Mouse (Mus musculus) cerebellum, adult (tissue): Measurements from ENCODE around the gene Pgap3.
A peak's percentile ranks its signal among the peaks of the same experiment; 100 is the strongest.

Source experiments
- ATAC-seq: cut with Nextera tagmentation; 2 replicates; pipeline ENCODE4 v1.9.2; 2017; ENCODE audit warnings: mild to moderate bottlenecking, moderate library complexity, mixed read lengths; ENCODE audit not compliant: insufficient number of reproducible peaks, low FRiP score, low TSS enrichment

Gene Pgap3

DNA sequence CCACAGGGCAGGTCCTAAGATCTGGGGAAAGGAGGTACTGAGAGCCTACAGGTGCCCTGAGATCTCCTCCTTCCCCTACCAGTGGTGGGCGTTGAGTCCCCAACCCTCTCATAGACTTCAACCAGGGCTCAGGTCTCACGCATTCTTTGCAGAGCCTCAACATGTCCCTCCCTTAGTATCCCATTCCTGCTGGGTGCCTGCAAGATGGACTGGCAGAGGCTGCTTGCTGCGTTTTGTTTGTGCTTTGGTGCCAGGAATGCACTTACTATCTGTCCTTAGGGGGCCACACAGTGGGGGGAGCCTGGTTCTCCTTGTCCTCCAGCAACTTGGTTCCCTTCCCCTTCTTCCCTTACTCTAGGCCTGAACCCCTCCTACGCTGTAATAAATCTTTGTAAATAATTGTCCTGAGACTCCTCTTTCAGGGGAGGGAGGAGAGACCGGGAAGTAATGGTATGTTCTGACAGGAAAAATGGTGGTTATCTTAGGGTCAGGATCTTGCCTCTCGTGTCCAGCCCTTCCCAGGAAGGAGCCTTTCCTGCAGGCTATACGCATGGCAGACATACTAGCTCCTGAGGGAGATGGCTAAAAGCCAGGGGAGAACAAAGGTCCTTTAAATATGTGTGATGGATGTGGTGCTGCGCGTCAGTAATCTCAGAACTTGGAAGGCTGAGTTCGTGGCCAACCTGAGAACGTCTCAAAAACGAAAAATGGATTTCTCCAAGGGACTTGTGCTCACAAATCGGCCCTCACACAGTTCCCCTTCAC, 42.7 kb downstream of the Pgap3 start:
- no peak for ATAC-seq

DNA sequence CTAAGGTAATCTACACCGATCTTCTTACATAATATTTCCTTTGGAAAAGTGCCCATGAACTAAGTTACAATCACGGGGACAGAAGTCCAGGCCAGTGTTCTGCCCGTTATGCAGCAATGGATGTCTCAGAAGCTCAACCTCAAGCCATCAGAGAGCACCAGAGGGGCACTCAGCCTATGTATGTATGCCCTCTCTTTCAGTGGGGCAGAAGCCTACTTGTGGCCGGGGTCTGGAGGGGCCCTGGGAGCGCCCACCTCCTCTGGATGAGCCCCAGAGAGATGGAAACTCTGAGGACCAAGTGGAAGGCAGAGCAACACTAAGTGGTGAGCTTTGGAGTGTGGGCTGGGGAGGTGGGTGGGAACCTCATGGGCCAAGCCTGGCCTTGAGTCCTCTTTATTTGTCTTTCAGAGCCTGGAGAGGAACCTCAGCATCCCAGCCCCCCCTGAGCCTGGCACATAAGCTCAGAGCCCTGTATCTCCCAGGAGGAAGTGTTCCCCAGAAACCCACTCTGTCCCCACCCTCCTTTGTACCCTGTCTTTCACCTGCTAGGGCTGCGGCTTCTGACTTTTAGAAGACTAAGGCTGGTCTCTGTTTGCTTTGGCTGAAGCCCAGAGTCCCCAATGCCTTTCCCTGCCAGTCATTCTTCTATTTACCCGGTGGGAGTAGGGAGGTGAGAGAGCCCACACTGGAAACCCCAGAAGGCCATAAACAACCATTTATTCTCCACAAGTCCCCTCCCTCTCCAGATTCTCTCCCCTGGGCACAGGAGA, 43.5 kb downstream of the Pgap3 start:
- no peak for ATAC-seq

DNA sequence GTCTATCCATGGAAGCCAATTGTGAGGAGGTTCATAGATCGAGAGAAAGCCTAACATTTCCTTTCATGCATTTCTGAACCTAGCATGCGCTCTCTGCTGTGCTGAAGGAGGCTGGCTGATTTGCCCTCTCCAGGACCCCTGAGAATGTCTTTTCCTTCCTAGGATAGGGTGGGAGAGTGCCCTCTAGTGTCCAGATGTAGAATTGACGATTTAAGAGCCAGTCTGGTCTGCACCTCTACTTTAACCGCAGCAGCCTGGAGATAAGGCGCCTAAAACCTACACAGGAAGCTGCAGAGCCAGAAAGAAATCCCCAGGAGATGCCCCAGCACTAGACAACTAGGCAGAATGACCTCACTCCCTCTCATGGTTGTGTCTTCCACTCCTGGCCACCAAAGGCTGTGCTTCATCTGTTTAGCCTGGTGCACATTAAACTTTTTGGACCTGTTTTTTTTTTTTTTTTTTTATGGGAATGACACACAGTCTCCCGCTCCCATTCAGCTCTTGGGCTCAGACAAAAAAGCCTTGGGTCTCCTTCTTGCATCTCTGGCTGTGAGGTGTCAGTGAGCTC, 44.5 kb downstream of the Pgap3 start:
- ATAC-seq, result no peak

DNA sequence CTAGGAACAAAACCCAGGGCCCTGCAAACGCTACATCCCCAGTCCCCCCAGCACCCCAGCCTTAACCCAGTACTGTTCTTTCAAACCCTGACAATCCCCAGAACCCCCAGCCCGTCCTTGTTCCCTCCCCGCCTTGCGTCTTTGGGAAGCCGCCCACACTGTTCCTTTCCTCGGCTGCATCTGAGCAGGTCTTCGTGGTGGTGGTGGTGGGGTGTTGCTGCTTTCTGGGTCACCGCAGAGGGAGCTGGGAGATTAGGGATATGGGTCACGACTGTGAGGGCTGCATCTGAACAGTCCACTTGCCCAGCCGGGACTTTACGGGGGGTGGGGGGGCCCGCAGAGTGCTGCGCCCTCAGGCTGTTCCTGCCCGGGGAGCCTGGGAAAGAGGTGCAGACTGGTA, 45.8 kb downstream of the Pgap3 start:
- no peak for ATAC-seq

DNA sequence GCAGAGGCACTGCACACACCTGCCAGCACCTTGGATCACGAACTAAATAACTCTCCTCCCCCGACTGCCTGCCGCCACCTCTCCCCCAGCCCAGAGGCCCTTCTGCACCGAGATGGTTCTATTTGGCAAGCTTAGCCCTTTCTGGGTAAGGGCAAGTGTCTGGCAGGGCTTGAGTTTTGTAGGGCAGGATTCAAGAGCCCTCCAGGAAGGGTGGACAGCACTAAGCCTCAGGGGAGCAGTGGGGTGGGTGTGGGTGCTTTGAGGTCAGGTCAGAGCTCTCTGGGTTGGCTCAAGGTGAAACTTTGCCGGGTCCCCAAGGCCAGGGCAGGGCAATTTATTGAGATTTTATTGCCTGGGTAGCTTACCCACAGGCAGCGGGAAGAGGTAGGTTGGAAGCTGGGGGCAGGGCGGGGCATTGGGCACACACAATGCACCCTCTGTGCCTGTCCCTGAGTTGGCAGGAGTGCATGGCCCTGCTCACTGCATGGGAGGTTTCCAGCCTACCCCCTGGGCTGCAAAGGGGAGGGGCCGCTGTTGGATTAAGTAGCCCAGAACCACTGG, 46.6 kb downstream of the Pgap3 start:
- no peak for ATAC-seq

DNA sequence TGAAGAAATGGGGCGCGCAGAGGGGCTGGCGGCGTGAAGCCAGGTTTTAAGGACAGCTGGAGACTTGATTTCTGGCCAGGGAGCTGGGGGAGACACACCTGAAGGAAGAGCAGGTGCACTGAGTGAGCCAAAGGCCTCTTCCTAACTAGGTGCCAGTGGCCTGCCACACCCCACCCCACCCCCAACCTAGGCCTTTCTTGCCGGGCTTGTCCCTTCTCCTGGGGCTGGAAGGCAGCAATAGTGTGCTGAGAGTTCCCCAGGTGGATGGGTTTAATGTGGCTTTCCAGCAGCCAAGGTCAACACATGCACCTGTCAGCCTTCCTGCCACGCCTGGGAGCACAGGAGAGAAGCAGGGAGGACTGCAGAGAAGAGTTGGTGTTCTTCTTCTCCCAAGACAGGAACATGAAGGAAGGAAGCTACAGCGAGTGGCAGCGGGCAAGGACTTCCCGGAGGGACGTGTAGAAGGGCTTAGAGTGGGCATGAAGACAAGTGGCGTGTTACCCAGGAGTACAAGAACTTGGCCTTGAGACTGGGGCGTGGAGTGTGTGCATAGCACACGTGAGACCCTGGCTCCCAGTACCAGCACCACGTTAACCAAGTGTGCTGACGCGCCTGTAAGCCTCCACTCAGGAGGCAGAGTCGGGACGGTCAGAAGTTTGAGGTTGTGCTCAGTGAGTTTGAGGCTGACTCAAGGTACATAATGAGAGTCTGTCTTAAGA, 47.9 kb downstream of the Pgap3 start:
- ATAC-seq, result no peak

DNA sequence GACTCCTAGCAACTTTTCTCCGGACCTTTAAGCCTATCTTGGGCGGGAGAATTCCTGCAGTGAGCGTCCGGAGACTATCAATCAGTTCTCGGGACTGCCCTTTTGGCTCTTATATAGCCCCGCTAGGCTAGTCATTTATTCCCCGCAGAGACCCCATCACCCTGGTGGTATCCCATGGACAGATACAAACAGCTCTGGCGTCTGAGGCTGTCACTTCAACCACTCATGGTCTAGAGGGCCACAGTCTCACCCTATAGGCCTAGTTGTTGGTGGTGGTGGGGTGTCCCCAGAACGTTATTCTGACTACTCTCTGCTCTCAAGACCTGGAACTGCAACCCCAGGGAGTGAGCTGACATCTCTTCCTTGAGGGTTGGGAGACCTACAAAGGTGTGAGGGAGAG, 51.0 kb downstream of the Pgap3 start:
- ATAC-seq, result no peak

DNA sequence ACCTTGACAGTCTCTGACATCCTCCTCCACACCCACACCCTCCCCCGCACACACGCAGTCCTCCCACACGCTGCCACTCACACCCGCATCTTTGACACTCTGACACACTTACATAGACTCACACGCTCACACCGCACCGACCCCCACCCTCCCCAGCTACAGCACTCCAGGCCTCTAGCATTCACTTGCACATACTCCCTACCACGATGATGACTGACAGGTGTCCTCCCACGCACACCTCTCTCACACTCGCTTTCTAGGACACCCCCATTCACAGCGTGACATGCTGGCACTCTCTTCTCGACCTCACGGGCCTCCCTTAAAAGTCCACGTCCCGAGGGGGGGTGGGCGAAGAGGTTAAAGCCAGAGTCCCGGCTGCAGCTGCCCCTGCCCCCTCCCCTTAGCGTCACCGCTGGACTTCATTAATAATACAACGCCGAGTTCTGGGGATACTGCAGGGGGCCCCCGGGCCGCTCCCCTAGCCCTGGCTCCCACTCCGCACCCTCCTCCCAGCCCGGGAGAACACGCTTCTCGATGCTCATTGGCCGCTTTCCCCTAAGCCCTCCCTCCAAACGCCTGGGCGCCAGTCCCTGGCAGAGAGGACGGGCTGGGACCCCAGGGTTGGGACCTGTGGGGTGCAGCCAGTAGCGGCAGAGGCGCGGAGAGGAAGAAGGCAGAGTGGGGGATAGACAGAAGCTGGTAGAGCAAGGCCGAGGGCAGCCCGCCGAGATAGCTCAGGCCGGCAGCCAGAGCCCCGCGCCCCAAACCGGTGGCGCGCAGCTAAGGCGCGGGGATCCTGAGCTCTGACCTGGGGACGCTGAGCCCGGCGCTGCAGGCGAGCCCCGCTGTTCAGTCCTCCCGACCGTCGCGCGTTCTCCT, 52.0 kb downstream of the Pgap3 start, which contains the start of gene Ppp1r1b:
Gene Ppp1r1b (plus strand): TSS at position 322 of the 879 bp plus-strand sequence.
- peak; percentile 38; the same call in 1 of the 2 replicates for ATAC-seq

DNA sequence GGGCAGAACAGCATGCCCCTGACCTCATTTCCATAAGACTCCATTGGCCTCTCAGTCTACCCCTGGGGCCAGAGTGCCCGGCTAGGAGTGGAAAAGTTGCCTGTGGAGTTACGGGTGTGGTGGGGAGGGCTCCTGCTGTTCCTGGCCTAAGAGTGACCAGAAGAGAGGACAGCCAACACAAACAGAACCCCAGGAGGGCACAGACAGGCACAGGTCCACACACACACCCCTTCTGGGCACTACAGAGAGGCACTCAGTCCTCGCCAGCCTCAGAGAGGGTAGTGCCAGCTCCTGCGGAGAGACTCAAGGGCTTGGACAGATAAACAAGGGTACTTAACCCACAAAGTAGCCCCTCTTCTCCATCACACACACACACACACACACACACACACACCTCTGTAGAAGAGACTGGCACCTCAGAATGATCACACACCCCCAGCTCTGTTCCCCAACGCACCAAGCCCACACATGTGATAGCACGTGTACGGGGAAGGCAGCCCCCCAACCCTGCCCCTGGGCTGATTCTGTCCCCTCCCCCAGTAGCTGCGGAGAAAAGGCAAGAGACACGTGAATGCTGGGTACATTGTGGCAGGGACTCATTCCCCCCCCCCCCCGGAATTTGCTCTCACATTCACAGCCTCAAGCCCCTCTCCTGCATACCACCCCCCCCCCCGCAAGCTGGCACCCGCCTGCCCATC, 52.8 kb downstream of the Pgap3 start:
- ATAC-seq, result no peak

DNA sequence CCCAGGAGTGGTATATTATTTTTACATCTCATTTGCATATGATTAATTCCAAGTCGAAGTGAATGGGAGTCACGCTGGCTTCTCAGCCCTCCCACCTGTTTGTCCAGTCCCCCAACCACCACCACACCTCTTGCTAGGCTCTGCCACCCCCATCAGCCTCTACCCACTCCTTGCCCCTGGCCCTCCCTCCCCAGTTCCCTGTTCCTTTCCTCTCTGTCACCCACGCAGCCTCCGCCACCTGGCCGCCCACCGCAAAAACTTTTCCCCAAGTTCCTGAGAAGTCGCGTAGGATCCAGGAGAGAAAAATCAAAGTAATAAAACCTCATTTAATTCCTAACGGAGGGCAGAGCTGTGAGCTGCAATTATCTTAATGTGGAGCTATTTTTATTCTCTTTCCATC, 54.1 kb downstream of the Pgap3 start:
- ATAC-seq, result no peak

DNA sequence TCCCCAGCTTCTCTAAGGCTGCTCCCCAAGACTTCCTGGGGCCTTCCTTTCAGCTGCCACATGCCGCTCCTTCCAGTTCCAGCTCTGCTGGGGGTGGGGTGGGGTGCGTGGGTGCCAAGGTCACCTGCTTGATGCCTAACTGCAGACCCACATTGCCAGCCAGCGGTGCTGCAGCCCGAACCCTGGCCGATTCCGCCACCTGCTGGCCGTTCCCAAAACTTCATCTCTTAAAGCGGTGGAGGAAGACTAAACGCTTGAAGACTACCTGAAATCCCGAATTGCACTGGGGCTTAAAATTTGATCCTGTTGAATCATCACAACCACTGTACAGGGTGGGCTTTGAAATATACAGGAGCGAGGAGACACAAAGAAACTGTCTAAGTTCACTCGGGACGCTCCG, 55.0 kb downstream of the Pgap3 start:
- no peak for ATAC-seq

DNA sequence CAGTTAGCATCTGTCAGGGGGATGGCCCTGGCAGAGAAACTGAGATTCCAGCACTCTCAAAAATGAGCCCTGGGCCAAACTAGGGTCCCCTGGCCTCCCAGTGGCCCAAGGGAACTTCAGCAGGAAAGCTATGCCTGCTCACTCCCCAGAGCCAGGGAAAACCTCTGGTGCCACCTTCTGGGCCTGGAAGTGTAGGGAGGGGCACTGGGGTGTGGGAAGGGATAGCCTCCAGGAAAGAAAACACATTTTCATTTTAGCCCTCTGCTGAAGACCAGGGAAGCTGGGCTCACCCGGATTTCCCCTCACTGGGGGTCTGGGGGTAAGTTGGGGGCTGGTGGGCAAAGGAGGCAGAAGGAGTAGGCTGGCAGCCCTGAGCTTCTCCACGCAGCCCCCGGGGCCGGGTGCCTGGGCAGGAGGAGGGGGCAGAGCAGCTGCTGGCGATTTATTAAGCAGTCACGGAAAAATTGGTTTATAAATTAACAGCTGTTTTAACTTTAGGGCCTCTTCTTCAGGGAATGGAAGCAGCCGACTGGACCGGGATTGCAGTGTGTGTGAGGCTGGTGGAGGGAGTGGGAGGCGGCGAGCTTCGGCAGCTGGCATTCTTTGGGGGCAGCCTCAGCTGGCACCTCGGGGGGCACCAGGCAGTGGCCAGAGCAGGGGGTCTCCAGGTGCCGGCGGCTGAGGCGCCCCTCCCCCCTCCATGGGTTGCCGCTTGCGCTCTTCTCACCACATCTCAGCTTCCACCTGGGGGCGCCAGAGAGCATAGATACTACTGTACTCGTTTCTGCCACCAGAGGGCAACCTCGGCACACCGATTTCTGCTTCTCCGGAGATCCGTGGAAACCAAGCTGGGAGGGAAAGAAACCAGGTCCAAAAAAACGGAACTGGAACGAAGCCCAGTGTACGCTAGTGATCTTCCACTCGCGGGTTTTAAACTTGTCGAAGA, 58.0 kb downstream of the Pgap3 start:
- ATAC-seq, result peak; percentile 18; the same call in 1 of the 2 replicates

DNA sequence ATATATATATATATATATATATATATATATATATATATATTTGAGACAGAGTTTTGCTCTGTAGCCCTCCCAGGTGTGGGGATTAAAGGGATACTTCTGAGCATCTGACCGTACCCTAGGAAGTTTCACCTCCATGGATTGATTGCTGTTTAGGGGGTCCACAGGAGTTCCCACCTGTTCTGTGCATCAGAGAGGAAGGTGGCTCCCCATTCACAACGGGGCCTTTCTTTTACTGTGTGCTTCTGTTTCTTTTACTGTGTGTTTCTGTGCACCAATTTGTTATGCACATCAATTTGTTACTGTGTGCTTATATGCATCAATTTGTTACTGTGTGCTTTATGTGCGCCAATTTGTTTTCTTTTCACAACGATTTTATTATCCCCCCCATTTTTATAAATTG, 59.1 kb downstream of the Pgap3 start:
- no peak for ATAC-seq

DNA sequence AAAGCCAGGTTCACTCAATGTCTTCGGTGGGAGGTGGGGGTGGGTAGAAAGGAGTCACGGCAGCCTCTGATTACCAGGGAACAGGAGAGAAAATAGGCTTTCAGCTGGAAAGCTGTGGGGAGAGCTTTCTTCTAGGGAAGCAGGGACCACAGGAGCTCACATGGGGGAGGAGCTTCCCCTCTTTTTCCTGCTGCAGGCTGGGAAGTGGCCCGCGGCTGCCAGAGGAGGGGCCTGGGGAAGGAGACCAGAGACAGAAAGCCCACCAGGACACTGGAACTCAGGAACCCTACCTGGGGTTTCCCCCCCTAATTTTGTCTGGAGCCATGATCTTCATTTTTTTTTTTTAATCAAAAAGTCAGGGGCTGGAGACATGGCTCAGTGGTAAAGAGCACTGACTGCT, 59.7 kb downstream of the Pgap3 start:
- no peak for ATAC-seq

DNA sequence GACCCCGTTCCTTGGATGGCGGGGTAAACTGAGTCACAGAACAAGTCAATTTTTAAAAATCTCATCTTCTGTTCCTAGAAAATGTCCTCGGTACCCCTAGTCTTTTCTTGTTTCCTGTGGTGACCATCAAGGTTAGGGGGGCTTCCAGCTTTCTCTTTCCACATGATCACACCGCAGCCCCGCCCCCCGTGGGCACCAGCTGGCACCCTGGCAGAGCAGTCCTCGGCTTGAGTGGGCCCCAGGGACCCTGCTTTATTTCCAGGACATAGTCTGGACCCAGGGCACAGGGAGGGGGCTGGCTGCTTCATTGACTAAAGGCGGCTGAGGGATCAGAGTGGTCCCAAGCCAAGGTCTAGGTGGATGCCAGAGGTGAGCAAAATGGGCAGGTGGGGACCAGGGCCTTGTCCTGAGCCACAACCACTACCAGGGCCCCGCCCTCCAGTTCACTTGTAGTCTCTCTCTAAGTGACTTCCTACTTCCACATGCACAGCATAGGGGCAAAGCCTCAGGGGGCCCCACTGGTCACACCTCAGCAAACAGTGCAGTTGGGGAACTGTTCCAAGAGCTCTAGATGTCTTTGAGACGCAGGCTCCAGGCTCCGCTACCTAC, 60.5 kb downstream of the Pgap3 start:
- ATAC-seq, result no peak

DNA sequence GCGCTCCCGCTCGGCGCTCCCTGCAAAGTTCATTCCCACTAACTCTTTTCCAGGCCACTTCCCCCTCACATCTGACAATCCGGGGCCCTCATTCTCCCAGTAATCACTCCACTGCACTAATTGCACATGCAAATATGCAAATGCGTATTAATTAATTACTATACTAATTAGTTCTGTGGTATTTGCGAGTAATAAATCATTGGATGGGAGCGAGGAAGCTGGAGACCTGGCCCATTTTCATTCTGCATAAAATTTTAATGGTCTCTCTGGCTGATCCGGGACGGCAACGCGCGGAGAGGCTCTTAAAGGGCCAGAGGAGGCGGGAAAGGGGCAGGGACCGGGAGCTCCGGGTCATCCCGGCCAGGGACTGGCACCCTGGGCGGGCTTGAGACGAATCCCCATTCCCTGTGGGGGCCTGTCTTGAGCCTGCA, 61.2 kb downstream of the Pgap3 start:
- ATAC-seq, result no peak
